8 mouse cellular contexts compared by ENCODE assay signal in the genomic region with DNA sequence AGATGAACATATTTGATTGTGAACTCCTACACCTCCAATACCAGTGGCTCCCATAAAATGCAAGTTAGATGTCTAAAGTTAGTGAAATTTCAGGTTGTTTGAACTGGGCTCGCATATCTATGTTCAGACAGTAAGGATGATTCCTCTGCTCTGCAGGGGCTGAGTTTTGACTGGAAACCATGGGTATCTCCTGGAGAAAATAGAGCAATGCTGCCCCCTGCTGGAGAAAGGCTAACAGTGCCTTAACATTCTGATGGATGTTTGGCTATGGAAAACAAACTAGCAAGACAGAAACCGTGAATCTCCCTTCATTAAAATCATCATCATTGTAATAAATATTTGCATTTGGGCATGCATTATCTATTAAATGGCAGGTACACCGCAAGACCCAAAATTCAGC.
DNase-seq lines count a peak whose midpoint lies in the region; ATAC-seq and TF ChIP-seq lines count a peak whose summit lies in the region.

No protein-coding gene starts in this region.

- H3K79me2 ChIP-seq in MEL (ENCODE audit: control insufficient read depth, insufficient read depth, low read length, poor library complexity) = no peaks in the 10 kb centered on the region

- H3K4me3 ChIP-seq in MEL (ENCODE audit: control insufficient read depth in 1 of 2, insufficient read depth in 1 of 2, low read depth in 2 of 2, low read length in 2 of 2) = no peak overlapping the region
- no peak overlapping the region for H3K4me3 ChIP-seq in forebrain, embryonic 13.5 days
- H3K4me3 ChIP-seq in hindbrain, embryonic 13.5 days = no peak overlapping the region

- 10% methylated on average over 3 of the region's 3 CpGs for WGBS in forebrain, embryonic 13.5 days
- 15% methylated on average over 3 of the region's 3 CpGs for WGBS in hindbrain, embryonic 13.5 days

- peak; percentile 71 for DNase-seq in MEL (ENCODE audit: low read depth, low spot score)
- peak; percentile 47 for DNase-seq in c-Kit-negative CD71-positive TER-119-positive erythroid progenitor cells, embryonic 14.5 days (ENCODE audit: low read depth, low spot score)
- peak; percentile 86 to 94 for DNase-seq in left cerebral cortex, adult 18-20 months (ENCODE audit: low spot score in 2 of 2)
- peak; percentile 84 to 92 for DNase-seq in right cerebral cortex, postnatal 10 days (ENCODE audit: low spot score in 2 of 2)
- DNase-seq in urinary bladder, postnatal 36 days (ENCODE audit: low spot score in 2 of 2) = peak; percentile 69 to 72

- H3K9me3 ChIP-seq in MEL (replicated peaks; ENCODE audit: insufficient read depth, low read length) = no peaks in the 10 kb centered on the region
- 0 out of 2 replicates have a peak, but pooled peaks cover 1% of the 10 kb centered on the region for H3K9me3 ChIP-seq in forebrain, embryonic 13.5 days (replicated peaks)
- no peaks in the 10 kb centered on the region for H3K9me3 ChIP-seq in hindbrain, embryonic 13.5 days

- no peak overlapping the region for H3K27ac ChIP-seq in MEL (ENCODE audit: control insufficient read depth, low read depth, low read length)
- H3K27ac ChIP-seq in forebrain, embryonic 13.5 days = no peak overlapping the region
- H3K27ac ChIP-seq in hindbrain, embryonic 13.5 days = no peak overlapping the region

- no peak for TF ChIP-seq POLR2A in MEL (IDR thresholded peaks at IDR 0.05; ENCODE audit: control insufficient read depth in 1 of 2, insufficient read depth in 1 of 2, low read depth in 1 of 2, low read length in 2 of 2, poor library complexity in 1 of 2)

- no peak; the same call in none of the 2 replicates for TF ChIP-seq RAD21 in MEL (IDR thresholded peaks at IDR 0.05; ENCODE audit: low read depth, low read length)

- peak; percentile 68 for ATAC-seq in forebrain, embryonic 13.5 days
- peak; percentile 77; the same call in 1 of the 2 replicates for ATAC-seq in hindbrain, embryonic 13.5 days (ENCODE audit: low FRiP score)
- peak; percentile 74 for ATAC-seq in megakaryocyte-erythroid progenitor cell, adult 5-6 weeks (replicated peaks; ENCODE audit: low FRiP score, low TSS enrichment, poor library complexity, severe bottlenecking)

- H3K9ac ChIP-seq in MEL (ENCODE audit: control insufficient read depth, low read depth, low read length, poor library complexity, severe bottlenecking) = no peak overlapping the region
- no peak overlapping the region for H3K9ac ChIP-seq in forebrain, embryonic 13.5 days
- no peak overlapping the region for H3K9ac ChIP-seq in hindbrain, embryonic 13.5 days

- no peaks in the 10 kb centered on the region for H3K36me3 ChIP-seq in MEL (ENCODE audit: control insufficient read depth in 1 of 2, insufficient read depth in 2 of 2, low read length in 2 of 2)
- H3K36me3 ChIP-seq in forebrain, embryonic 13.5 days (ENCODE audit: poor library complexity, severe bottlenecking) = no peaks in the 10 kb centered on the region
- H3K36me3 ChIP-seq in hindbrain, embryonic 13.5 days = no peaks in the 10 kb centered on the region

- H3K27me3 ChIP-seq in MEL (ENCODE audit: control insufficient read depth in 1 of 2, insufficient read depth in 2 of 2, low read length in 2 of 2) = no peaks in the 10 kb centered on the region
- no peaks in the 10 kb centered on the region for H3K27me3 ChIP-seq in forebrain, embryonic 13.5 days
- H3K27me3 ChIP-seq in hindbrain, embryonic 13.5 days = no peaks in the 10 kb centered on the region

- TF ChIP-seq CTCF in MEL (IDR thresholded peaks at IDR 0.05 in 2 of 3, conservative IDR thresholded peaks at IDR 0.05 in 1 of 3; ENCODE audit: control insufficient read depth in 1 of 3, insufficient read depth in 1 of 3, low read depth in 2 of 3, low read length in 3 of 3, poor library complexity in 1 of 3, severe bottlenecking in 1 of 3) = peak; percentile 65 to 97 (median 86)

- H3K4me1 ChIP-seq in MEL (ENCODE audit: control insufficient read depth in 1 of 2, insufficient read depth in 2 of 2, low read length in 2 of 2) = no peaks in the 10 kb centered on the region
- no peaks in the 10 kb centered on the region for H3K4me1 ChIP-seq in forebrain, embryonic 13.5 days
- H3K4me1 ChIP-seq in hindbrain, embryonic 13.5 days (replicated peaks) = no peaks in the 10 kb centered on the region

- no peak for TF ChIP-seq EP300 in MEL (IDR thresholded peaks at IDR 0.05; ENCODE audit: low read depth in 1 of 2, low read length in 2 of 2)

- H3K4me2 ChIP-seq in forebrain, embryonic 13.5 days = no peak overlapping the region
- no peak overlapping the region for H3K4me2 ChIP-seq in hindbrain, embryonic 13.5 days

TF ChIP-seq in MEL, 35 proteins besides CTCF, POLR2A, EP300 and RAD21:
- no peak for TF ChIP-seq ETS1 (IDR thresholded peaks at IDR 0.05; ENCODE audit: low read depth, low read length)
- no peak for TF ChIP-seq MEF2A (IDR thresholded peaks at IDR 0.05; ENCODE audit: extremely low read depth, insufficient replicate concordance, low read depth, low read length, poor library complexity, severe bottlenecking)
- TF ChIP-seq ZMIZ1 (IDR thresholded peaks at IDR 0.05; ENCODE audit: low read depth, low read length) = no peak
- no peak for TF ChIP-seq MXI1 (IDR thresholded peaks at IDR 0.05; ENCODE audit: low read depth, low read length)
- no peak for TF ChIP-seq GABPA (IDR thresholded peaks at IDR 0.05; ENCODE audit: low read depth, low read length)
- TF ChIP-seq POLR2AphosphoS5 (IDR thresholded peaks at IDR 0.05; ENCODE audit: borderline replicate concordance, low read depth, low read length) = no peak
- TF ChIP-seq RCOR1 (IDR thresholded peaks at IDR 0.05; ENCODE audit: low read depth, low read length) = no peak
- TF ChIP-seq ZC3H11A (IDR thresholded peaks at IDR 0.05; ENCODE audit: low read depth, low read length) = peak; percentile 97
- no peak for TF ChIP-seq MYB (IDR thresholded peaks at IDR 0.05; ENCODE audit: low read depth, low read length)
- no peak for TF ChIP-seq ZNF384 (IDR thresholded peaks at IDR 0.05; ENCODE audit: low read depth, low read length)
- no peak for TF ChIP-seq USF1 (IDR thresholded peaks at IDR 0.05; ENCODE audit: low read depth, low read length)
- TF ChIP-seq SMC3 (IDR thresholded peaks at IDR 0.05; ENCODE audit: low read depth, low read length) = peak; percentile 97
- no peak for TF ChIP-seq NELFE (IDR thresholded peaks at IDR 0.05; ENCODE audit: low read depth, low read length)
- no peak for TF ChIP-seq MAZ (IDR thresholded peaks at IDR 0.05; ENCODE audit: low read depth, low read length)
- TF ChIP-seq CHD2 (IDR thresholded peaks at IDR 0.05; ENCODE audit: low read length) = no peak
- TF ChIP-seq TAL1 (IDR thresholded peaks at IDR 0.05; ENCODE audit: low read length) = no peak
